Mouse (Mus musculus) Patski (cell line): ENCODE results near the gene Gm20431. TPM values are rescaled to one million over a fixed set of nuclear protein-coding genes. Genes with fewer than 3 reads are reported as not detected.

Experiments used
- ATAC-seq: fragments of 100-300 bp; one replicate; pipeline ENCODE4 v1.8.0; 2021
- CTCF ChIA-PET: fragments of 350-600 bp; sonication (Branson Sonifier 250); formaldehyde crosslinking; loops from one replicate; lab custom pipeline; 2022; ENCODE audit warnings: inconsistent platforms; lab: Charles Lee
- POLR2A ChIA-PET: fragments of 350-600 bp; sonication (Branson Sonifier 250); formaldehyde crosslinking; loops from one replicate; lab custom pipeline; 2022; ENCODE audit warnings: antibody characterized with exemption, inconsistent platforms; lab: Charles Lee
- DNase-seq: peaks from one replicate; pipeline ENCODE4 v3.0.0-alpha.2; 2011; ENCODE audit warnings: low read depth, low spot score
- H3K27me3 ChIP-seq: fragments of 371-371 bp; one replicate; pipeline ENCODE4 v1.5.1; 2021
- CTCF ChIP-seq: fragments of 100-300 bp; IDR thresholded peaks from one replicate; pipeline ENCODE4 v1.5.1; 2021
- in situ Hi-C: fragments of 300-500 bp; cut with MboI; formaldehyde crosslinking; loops from 3 replicates; pipeline ENCODE4 v1.11.1; 2018; ENCODE audit warnings: low pct_unique_long_range_greater_than_20kb, mixed read lengths
- polyA plus RNA-seq: library from polyadenylated mRNA; unstranded; gene quantifications from one replicate; pipeline ENCODE4 v1.2.3, GENCODE M21; 2021

Gene Gm20431
- polyA plus RNA-seq, 1 experiment from 2014 or later, result 0.95 TPM

- in situ Hi-C loops, result no loop called here
- ChIA-PET POLR2A (interaction anchor here (1.7 kb wide), 1 partner anchor 10 kb away, joined by 8 read pairs; no protein-coding TSS in a partner anchor), CTCF (interaction anchor here (1.8 to 1.9 kb wide), 2 partner anchors 17 to 199 kb away, joined by 4 to 7 read pairs; no protein-coding TSS in a partner anchor)
- DNase-seq, result no peak
- H3K27me3 ChIP-seq, result no peaks in the 10 kb centered on the region
- ATAC-seq, result no peak
- TF ChIP-seq CTCF, result no peak
These were observed 34.8 kb upstream of the Gm20431 start for GRCm38 (mm10) chr2:167696143-167696542.

GRCm38 (mm10) chr2:167695491-167695890 lies 34.2 kb upstream of the Gm20431 start:
- TF ChIP-seq CTCF, result no peak
- CTCF ChIA-PET, result interaction anchor here (1.0 to 1.9 kb wide), 3 partner anchors 15 to 200 kb away, joined by 4 to 7 read pairs (median 4); no protein-coding TSS in a partner anchor
- POLR2A ChIA-PET, result interaction anchor here (0.9 to 1.7 kb wide), 3 partner anchors 11 to 86 kb away, joined by 3 to 8 read pairs (median 3); no protein-coding TSS in a partner anchor
- in situ Hi-C loops, result no loop called here
- DNase-seq (no peak), ATAC-seq (no peak)
- no peaks in the 10 kb centered on the region for H3K27me3 ChIP-seq

DNA sequence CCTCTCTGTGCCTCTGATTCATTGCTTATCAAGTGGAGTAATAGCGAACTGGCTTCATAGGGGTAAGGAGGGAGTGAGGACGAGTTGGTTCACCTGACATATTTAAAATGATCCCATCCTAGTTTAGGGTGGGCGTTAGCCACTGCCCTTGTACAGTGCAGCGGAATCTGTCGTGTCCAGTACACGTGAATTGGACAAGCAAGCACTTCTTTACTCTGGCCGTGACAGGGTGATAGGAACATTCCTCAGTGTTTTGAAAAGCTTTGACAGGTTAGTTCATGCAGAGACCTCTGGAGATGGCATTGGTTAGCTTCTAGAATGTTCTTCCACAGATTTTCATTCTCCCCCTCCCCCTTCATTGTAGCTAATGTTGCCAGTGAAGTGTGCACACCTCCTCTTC lies 33.7 kb upstream of the Gm20431 start:
- ATAC-seq (no peak), DNase-seq (no peak)
- ChIA-PET POLR2A (interaction anchor here (0.6 to 1.7 kb wide), 4 partner anchors 11 to 315 kb away, joined by 3 to 8 read pairs (median 4); partner anchors contain the start of gene Ripor3), CTCF (interaction anchor here (1.0 to 1.9 kb wide), 2 partner anchors 16 to 18 kb away, joined by 4 to 7 read pairs; no protein-coding TSS in a partner anchor)
- H3K27me3 ChIP-seq, result no peaks in the 10 kb centered on the region
- in situ Hi-C loops, result no loop called here
- TF ChIP-seq CTCF, result no peak

- no peak for DNase-seq
- no peaks in the 10 kb centered on the region for H3K27me3 ChIP-seq
- TF ChIP-seq CTCF, result no peak
- no peak for ATAC-seq
- ChIA-PET POLR2A (interaction anchor here (0.6 to 1.7 kb wide), 5 partner anchors 12 to 316 kb away, joined by 3 to 9 read pairs (median 5); partner anchors contain the start of gene Ripor3), CTCF (no interaction called here)
- in situ Hi-C loops, result no loop called here
These were observed 32.9 kb upstream of the Gm20431 start for GRCm38 (mm10) chr2:167694244-167694643.

DNA sequence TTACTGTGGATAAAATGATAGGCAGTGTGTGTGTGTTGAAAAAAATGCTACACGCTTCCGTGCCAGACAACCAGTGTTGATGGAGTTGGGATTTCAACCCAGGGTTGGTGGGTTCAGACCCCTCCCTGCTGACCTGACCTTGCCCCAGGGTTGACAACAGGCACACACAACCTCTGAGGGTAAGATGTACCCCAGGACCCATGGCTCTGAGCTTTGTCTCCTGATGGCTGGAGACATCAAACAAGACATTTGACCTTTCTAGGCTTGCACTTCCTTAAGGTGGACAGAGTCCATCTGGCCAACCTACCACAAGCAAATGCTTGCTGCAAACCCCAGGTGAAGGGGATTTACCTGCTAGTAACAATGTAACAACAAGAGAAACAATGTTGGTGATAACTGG lies 32.2 kb upstream of the Gm20431 start:
- POLR2A ChIA-PET, result interaction anchor here (1.0 kb wide), 2 partner anchors 20 to 46 kb away, joined by 3 to 5 read pairs; no protein-coding TSS in a partner anchor
- H3K27me3 ChIP-seq, result no peaks in the 10 kb centered on the region
- DNase-seq, result no peak
- CTCF ChIA-PET, result no interaction called here
- no peak for ATAC-seq
- TF ChIP-seq CTCF, result no peak
- in situ Hi-C loops, result no loop called here

- POLR2A ChIA-PET, result interaction anchor here (0.9 to 1.5 kb wide), 6 partner anchors 17 to 214 kb away, joined by 3 to 8 read pairs (median 4); no protein-coding TSS in a partner anchor
- no peak for ATAC-seq
- no peak for DNase-seq
These were observed 31.5 kb upstream of the Gm20431 start for GRCm38 (mm10) chr2:167692831-167693230.

GRCm38 (mm10) chr2:167691871-167692661 lies 30.8 kb upstream of the Gm20431 start:
- no peak for DNase-seq
- in situ Hi-C loops, result no loop called here
- no peaks in the 10 kb centered on the region for H3K27me3 ChIP-seq
- ChIA-PET POLR2A (interaction anchor here (0.5 to 2.9 kb wide), 8 partner anchors 18 to 215 kb away, joined by 3 to 11 read pairs (median 4); no protein-coding TSS in a partner anchor), CTCF (no interaction called here)
- ATAC-seq, result no peak
- TF ChIP-seq CTCF, result no peak

More at GRCm38 (mm10) chr2:167692831-167693230, 31.5 kb upstream of the Gm20431 start:
- no peaks in the 10 kb centered on the region for H3K27me3 ChIP-seq
- TF ChIP-seq CTCF, result no peak
- in situ Hi-C loops, result no loop called here
- CTCF ChIA-PET, result no interaction called here

DNA sequence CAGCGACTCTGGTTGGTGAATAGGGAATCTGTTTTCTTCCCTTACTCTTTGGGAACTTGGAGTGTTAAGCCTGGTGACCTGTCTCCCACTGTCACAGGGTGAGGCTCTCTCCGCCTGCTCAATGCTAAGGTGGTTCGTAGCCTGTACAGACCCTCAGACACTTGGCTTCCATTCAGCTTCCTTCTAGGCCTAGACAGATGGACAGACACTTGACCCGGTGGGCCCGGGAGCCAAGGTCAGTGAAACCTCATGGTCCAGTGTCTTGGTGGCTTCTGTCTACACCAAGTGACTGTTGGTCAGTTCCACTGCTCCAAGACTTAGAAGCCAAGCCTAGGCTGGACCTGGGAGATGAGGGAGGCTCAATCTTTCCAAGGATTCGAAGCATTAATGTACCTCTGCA lies 30.1 kb upstream of the Gm20431 start:
- POLR2A ChIA-PET, result interaction anchor here (0.7 to 2.9 kb wide), 9 partner anchors 12 to 98 kb away, joined by 3 to 11 read pairs (median 3); no protein-coding TSS in a partner anchor
- in situ Hi-C loops, result no loop called here
- DNase-seq (no peak), ATAC-seq (no peak)
- no peaks in the 10 kb centered on the region for H3K27me3 ChIP-seq
- CTCF ChIA-PET, result no interaction called here
- no peak for TF ChIP-seq CTCF

- ATAC-seq (no peak), DNase-seq (no peak)
- H3K27me3 ChIP-seq, result no peaks in the 10 kb centered on the region
- in situ Hi-C loops, result no loop called here
- CTCF ChIA-PET, result no interaction called here
- POLR2A ChIA-PET, result interaction anchor here (0.7 to 2.9 kb wide), 11 partner anchors 8 to 99 kb away, joined by 3 to 11 read pairs (median 3); no protein-coding TSS in a partner anchor
- no peak for TF ChIP-seq CTCF
These were observed 29.6 kb upstream of the Gm20431 start for GRCm38 (mm10) chr2:167690962-167691311.

DNA sequence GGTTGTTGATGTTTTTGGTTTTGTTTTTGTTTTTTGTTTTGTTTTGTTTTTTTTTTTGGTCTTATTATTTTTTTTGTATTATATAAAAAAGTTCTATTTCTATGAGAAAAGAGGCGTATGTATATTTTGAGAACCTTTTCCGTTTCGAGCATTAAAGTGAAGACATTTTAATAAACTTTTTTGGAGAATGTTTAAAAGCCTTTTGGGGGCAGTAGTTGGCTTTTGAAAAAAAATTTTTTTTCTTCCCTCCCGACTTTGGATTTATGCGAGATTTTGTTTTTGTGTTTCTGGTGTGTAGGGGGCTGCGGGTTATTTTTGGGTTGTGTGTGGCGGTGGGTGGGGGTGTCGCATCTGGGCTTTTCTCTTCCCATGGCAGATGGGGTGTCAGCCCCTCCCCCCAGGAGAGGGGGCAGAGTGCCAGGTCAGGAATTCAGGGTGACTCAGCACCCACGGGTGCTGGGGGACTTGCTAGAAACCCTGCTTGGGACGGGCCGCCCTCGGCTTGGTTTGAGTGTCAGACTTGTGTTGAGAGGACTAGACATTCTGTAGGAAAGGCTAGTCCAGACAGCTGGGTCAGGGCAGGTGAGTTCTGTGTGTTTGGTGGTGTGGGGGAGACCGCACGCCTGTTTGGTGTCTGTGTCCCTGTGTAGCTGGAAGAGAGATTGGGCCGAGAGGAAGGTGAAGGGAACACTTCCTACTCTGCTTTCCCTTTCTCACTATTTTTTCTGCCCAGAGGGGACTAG lies 29.1 kb upstream of the Gm20431 start:
- ChIA-PET CTCF (no interaction called here), POLR2A (interaction anchor here (0.7 to 2.9 kb wide), 17 partner anchors 8 to 202 kb away, joined by 3 to 11 read pairs (median 4); no protein-coding TSS in a partner anchor)
- H3K27me3 ChIP-seq, result no peaks in the 10 kb centered on the region
- no peak for TF ChIP-seq CTCF
- ATAC-seq (no peak), DNase-seq (no peak)
- in situ Hi-C loops, result no loop called here
